Mouse (Mus musculus): ENCODE measurements around the gene Fam222b. TPM values are rescaled to one million over a fixed set of nuclear protein-coding genes. Genes with fewer than 3 reads are reported as not detected.
A peak's percentile ranks its signal among the peaks of the same experiment; 100 is the strongest.
"Not testable (repeated sequence)": the region's sequence is repeated elsewhere in the genome, so short reads cannot be mapped to it uniquely, and the experiment has no call there.

Fam222b gene
- 15.7 and 20.7 TPM in 2 replicates for polyA plus RNA-seq (2012; rRNA removed)

DNA sequence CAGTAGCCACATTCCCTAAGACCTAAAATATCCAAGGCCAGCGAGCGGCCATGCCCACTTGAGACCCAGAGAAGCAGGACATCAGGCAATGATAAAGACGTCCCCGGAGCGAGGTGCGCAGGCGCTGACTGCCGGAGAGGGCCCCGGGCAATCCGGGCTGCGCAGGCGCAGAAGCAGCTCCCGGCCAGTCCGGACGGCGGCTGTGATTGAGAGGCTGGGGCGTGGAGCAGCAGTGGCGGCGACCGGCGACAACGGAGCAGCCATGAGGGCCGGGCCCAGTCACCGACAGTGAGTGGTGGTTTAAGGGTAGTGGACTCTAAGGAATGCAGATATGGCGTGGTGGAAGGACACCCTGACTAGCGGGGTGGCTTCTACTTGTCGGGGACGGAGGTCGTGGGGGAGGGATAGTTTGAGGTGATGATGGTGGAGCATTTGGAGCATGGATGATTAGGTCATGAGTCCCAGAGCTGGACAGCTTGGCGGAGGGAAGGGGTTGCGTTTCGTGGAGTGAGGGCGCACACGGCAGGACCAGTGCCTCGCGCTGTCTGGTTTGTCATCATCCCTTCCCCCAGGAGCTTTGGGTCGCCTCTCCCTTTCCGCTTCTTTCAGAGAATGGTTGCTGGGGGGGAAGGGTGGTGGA lies at the start of gene Fam222b:
Fam222b (plus strand) TSS at position 157 of the 640 bp plus-strand sequence.
- DNase-seq (ENCODE audit: low read depth): no peak

DNA sequence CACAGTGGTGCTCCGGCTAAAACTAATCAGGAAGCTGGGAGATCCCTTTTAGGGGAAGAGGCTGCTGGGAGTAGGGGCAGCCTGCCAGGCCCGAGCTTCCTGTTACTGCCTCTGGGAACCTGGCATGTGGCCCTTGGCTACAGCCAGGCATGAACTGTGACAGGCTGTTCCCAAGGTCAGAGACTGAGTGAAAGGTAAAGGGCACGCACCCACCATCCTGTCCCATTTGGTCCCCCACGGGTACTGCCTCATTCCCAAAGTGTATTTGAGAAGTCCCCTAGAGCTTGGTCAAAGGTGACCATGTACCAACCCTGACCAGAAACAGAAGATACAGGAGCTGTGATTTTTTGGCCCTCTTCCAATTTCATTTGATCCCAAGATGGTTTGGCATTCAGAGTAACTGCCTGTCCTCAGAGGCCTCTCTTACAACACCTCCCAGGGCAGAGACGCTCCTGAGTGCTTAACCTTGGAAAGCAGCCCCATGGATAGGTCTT lies 49.7 kb upstream of the Fam222b start:
- peak; percentile 79 for DNase-seq (ENCODE audit: low read depth)

DNA sequence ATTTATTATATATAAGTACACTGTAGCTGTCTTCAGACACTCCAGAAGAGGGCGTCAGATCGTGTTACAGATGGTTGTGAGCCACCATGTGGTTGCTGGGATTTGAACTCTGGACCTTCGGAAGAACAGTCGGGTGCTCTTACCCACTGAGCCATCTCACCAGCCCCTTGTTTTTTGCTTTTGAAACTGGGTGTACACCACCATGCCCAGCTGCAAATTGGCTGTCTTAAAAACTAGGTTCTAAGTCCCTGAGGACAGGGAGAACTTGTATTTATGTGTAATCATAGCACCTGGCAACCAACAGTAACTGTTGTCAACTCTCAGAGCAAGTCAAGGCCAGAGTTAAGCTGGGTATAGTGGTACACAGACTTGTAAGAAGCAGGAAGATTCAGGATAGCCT lies 45.8 kb upstream of the Fam222b start:
- DNase-seq (ENCODE audit: low read depth): not testable (repeated sequence)

DNA sequence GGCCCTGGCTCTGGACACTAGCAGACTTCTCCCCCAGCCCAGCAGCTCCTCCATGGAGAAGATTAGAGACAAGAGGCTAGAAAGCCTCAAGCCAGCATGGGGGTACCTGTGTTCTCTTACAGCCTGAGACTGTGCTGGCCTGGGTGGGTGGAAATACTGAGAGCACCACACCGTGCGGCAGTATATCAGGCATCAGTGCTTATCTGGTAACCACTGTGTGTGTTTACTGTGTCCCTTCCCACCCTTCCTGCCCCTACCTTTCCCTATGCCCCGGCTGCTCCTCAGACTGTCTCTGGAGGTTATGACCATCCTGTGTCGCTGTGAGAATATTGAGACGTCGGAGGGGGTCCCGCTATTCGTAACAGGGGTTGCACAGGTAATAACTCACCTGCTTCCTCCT lies 41.4 kb upstream of the Fam222b start:
- no peak for DNase-seq (ENCODE audit: low read depth)

DNA sequence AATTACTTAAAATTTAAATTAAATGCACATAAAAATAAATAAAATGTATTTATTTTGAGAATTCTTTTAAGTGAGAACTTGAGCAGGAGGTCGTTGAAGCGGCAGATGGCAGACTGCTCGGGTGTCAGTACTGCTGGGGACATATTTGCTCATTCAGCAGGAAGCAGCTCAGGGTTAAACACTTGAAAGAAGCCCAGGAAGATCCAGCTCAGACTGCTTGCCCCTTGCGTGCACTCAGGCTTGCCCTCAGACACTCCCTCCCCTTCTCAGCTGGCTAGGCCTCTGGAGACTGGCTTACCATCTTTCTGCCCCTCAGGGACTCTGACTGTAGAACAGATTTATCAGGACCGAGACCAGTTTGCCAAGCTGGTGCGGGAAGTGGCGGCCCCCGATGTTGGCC lies 37.5 kb upstream of the Fam222b start:
- DNase-seq (ENCODE audit: low read depth): no peak

DNA sequence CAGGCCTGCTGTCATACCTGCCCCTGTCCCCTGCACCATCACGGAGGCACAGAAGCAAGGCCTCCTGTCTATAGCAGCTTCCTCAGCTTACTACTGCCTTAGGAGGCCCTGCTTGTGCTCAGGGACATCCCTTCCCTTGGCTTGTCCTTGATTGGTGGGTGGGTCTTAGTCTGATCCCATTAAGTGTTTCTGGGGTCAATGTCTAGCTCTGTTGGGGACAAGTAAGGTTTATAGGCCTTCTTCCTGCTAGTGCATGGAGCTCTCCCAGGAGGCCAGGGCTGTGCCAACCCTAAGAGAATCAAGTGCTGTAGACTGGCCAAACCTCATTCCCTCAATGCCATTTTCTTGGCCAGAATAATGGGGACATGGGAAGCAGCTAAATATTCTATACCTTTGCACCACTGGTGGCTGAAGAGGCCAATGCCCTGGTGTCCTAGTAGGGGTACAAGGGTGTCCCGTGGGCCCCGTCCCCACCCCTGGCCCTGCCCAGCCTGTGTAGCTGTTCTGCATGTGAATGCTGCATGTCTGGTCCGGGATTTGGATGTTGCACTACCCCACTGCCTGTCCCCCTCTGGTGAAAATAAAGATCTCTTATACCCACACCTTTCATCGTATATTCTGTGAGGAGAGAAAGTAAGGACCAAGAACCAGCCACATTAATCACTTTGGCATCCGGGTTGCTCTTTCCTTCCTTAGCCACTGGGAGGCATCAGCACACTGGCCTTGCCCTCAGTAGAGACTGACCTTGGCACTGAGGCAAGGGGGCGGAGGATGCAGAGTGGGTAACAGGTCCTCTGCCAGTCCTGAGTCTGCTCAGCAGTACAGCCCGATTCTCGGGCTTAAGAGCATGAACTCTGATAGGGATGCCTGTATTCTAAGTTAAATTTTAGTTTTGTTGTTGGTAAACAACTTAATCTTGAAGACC lies 34.4 kb upstream of the Fam222b start:
- peak; percentile 27 for DNase-seq (ENCODE audit: low read depth)

DNA sequence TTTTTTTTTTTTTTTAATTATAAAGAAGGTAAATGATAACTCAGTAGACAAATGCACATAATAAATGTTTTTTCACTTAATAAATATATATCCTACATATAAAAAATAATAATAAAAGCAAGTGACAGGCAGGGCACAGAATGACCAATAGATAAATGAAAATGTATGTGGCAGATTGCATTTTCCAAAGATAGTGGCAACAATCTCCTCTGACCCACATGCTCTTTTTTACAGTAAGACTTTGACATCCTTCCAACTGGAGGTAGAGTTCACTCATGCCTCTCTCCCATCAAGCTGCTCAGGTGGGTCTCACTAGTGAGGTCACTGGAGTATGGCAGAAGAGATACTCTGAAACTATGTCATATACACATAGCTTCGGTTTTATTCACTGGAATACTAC lies 31.9 kb upstream of the Fam222b start:
- DNase-seq (ENCODE audit: low read depth): no peak

DNA sequence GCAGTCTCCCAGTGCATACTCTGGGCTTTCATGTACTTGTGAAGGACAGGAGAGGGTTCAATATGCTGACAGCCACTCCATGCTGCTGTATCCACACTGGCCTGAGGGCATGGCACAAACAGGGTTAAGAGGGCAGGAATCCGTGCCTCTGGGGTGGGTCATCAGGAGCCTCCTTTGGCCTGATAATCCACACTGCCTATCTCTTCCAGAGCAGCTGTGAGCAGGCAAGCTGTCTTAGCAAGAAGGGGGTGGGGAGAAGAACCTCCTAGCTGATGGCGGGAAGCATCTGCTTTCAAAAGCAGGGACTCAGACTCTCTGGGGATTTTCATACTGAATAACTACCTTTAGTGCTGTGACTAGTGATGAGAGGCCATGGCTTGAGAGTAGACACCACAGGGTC lies 28.6 kb upstream of the Fam222b start:
- DNase-seq (ENCODE audit: low read depth): no peak

DNA sequence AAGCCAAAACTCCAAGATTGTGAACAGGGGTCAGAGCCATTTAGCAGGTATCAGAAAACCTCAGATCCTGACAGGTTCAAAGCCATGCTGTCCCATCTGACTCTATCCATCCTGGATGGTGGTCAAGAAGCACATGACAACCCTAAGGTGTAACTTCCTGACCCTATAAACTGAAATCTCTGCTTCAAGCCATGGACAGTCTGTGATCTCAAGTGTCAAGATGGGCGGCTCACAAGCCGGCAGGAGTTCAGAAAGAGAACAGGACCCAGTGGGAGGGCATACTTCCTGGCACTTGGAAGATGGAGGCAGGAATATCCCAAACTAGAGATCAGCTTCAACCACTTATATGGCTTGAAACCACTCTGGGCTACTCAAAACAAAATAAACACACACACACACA lies 27.8 kb upstream of the Fam222b start:
- no peak for DNase-seq (ENCODE audit: low read depth)

DNA sequence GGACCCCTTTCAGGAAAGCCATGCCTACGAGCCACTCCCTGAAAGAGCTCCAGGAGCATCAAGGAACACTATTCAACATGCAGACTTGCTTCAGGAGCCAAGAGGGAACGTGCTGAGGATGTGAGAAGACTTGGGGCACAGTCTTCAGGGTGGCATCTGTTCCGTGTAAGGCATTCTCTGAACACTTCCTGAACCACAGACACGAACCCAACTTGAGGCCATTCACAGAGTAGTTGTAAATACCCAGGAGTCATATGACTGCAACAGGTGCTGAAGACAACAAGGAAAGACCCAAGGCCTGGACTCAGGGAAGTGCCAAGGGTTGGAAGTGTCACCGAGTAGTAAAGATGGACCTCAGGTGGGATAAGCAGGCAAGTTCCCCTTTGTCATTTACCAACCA lies 26.9 kb upstream of the Fam222b start:
- DNase-seq (ENCODE audit: low read depth): no peak

DNA sequence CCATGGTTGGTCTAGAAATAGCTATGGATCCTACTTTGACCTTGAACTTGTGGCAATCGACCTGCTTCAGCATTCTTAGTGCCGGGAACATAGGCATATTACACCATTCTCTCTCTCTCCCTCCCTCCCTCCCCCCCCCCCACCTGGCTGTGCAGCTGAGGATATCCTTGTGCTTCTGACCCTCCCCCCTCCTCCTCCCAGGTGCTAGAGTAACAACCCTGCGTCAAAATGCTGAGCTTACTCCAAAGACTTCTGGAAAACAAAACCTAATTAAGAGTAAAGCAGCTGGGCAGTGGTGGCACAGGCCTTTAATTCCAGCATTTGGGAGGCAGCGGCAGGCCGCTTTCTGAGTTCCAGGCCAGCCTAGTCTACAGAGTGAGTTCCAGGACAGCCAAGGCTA lies 25.3 kb upstream of the Fam222b start:
- no peak for DNase-seq (ENCODE audit: low read depth)

DNA sequence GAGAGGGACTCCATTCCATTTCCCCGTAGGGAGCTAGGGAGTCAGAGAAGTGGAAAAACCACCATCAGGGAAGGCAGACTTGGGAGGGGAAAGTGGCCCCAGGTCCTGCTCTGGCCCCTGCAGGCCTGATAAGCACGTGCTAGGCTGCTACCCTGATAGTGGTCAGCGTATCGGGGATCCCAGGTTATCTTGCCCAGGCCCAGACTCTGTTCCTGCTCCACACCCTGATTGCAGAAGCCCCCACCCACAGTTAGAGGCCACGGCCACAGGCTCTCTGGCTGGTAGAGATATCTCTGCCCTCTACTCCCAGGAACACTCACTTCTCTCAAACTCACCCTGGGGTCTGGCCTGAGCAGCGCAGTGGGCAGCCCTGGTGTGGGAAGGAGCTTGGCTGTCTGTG lies 24.8 kb upstream of the Fam222b start:
- no peak for DNase-seq (ENCODE audit: low read depth)

DNA sequence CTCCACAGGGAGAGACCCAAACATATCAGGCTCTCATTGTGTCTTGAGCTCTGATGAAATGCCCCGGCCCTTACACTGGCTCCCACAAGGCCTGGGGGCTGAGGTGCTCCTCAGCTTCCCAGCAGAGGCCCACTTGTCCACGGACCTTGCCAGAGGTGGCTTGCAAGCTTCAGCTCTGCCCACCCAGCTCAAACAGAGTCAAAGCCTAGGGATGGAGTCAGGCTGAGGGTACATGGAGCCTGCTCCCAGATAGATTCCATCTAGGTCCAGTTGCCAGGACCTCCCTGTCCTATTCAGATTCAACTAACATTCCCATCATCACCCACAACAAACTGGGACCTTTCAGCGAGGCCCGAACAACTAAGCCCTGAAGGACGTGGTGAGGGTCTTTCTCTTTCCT lies 22.5 kb upstream of the Fam222b start:
- DNase-seq (ENCODE audit: low read depth): no peak

DNA sequence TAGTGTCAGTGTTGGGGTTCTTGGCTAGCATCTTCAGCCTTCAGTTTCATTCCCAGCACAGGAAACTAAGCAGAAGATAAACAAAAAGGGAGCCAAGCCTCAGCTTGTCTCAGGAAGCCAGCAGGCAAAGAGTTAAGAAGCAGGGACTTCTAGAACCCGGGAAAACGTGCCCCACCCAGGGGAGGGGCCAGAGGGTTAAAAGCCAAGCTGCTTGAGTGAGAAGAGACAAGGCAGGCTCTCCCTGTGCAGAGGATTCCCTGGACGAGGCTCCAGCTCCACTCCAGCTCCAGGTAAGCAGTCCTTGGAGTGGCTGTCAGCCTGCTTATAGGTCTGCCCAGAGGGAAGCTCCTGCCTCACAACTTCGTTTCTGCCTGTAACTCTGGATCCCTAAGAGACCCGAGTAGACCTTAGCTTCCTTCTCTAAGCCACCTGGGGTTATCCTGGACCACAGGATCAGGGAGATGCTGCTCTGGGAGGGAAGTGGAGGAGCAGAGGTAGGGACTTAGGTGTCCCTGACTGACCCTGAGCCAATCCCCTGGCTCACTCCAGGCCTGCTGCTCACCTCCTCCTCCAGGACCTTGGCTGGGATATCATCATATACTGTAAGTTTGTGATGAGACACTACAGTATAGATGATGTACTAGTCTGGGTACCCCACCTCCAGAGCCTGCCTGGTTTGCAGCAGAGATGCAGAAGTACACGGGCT lies 21.9 kb upstream of the Fam222b start:
- DNase-seq (ENCODE audit: low read depth): no peak

DNA sequence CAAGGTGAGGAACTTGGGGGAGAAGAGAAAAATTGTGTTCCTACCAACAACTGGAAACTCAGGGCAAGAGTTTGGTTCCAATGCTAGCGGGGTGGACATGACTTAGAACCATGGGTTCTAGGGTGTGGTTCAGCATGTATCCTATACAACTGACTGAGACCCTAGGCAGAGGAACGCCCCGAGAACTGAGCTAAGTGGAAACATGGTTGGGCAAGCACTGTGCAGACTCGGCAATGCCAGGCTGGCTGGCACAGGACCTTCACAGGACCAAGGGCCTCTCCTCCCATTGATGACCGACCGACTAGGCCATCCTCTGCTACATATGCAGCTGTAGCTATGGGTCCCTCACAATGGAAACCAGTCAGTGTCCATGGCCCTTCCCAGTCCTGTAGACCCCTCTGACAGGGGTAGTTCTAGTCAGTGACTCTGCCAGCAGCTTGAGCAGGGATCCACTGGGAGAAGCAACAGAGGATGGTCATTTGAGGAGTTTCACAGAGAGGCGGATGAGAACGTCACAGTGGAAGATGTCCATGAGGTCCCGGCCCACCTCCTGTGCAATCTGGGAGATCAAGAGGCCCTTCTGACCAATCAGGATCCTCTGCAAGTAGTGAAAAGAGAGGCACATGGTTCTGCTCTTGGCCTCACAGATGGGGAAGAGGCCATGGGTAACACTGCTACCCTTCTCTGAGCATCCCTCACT lies 20.7 kb upstream of the Fam222b start:
- DNase-seq (ENCODE audit: low read depth): no peak

DNA sequence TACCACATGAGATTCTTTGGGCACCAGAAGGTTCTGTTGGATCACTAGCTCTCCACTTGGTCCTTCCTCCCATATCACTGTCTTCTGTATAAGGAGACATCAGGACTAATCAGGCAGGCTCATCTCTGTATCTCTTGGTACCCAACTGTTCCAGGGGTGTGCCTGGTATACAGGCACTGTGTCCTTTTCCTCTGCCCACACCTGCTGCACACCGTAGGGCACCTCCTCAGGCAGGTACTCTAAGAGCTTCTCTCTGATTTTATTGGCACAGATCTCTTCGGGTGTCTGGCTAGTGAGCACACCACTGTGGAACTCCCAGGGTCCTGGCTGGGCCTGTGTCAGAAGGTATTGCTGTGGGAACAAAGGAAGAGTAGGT lies 20.2 kb upstream of the Fam222b start:
- DNase-seq (ENCODE audit: low read depth): no peak

DNA sequence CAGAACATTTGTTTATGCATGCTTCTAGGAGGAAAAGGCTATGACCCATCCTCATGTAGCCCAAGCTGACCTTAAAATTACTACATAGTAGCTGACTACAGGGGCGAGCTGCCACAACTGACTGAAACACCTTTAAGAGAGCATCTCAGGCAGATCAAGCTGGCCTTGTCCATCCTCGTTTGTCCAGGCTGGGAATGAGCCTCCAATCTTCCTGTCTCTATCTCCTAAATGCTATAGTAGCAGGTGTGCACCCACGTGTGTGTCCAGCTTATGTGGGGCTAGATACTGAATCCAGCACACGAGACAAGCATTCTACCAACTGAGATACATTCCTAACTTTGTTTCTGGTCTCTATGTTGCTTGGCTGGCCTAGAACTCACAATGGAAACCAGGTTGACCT lies 19.8 kb upstream of the Fam222b start:
- no peak for DNase-seq (ENCODE audit: low read depth)

DNA sequence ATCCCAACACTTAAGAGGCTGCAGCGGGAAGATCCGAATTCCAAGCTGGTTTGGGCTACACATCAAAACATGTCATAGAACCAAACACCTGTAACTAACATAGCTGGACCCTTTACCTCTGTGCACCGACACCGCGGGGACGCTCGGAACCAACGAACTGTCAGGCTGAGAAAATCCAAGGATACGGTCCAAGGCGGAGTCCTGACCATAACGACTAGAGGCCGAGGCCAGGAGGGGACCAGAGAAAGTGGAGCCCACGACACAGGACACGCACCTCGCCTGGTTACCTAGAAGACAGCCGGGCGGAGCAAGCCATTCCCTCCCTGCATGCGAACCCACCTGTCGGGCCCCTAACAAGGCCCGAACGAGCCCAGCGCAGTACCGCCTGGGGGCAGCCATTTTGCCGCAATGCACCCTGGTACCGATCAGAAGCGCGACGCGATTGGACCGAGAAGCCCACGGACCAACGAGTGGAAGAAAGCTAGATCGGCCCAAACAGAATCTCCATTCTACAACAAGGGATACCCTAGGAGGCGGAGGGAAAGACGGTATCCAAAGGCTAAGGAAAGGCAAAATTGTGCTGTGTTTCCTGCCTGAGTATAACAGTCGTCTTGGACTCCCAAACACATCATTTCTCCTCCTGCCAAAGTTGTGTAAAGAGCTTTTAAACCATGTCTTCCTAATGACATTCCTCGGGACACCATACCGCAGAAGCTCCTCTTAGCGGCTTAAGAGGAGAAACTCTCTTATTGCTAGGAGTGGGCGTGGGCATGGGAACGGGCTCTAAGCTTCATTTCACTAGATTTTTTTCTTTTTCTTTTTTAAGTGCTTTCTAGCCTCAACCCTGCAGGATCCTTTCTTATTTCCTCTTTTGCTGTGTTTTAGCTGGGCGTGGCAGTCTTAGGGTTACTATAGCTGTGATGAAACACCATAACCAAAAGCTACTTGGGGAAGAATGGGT lies 14.2 kb upstream of the Fam222b start, which contains the start of gene Eral1:
Eral1 (minus strand) TSS at position 423 of the 961 bp plus-strand sequence.
- peak; percentile 61 for DNase-seq (ENCODE audit: low read depth)

DNA sequence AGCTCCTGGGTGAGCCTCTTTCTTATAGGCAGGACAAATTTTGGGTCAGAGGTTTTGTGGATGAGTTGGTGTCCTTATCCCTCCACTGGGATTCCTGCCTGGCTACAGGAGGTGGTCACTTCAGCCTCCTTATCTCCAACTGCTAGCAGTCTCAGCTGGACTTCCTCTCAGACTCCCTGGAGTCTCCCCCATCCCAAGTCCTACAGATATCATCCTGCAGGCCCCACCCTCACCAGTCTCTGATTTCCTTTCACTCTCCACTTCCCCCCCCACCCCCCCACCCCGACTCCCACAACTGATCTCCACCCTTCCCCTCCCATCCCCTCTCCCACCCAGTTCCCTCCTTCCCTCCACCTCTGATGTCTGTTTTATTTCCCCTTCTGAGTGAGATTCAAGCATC lies 10.9 kb upstream of the Fam222b start:
- no peak for DNase-seq (ENCODE audit: low read depth)

DNA sequence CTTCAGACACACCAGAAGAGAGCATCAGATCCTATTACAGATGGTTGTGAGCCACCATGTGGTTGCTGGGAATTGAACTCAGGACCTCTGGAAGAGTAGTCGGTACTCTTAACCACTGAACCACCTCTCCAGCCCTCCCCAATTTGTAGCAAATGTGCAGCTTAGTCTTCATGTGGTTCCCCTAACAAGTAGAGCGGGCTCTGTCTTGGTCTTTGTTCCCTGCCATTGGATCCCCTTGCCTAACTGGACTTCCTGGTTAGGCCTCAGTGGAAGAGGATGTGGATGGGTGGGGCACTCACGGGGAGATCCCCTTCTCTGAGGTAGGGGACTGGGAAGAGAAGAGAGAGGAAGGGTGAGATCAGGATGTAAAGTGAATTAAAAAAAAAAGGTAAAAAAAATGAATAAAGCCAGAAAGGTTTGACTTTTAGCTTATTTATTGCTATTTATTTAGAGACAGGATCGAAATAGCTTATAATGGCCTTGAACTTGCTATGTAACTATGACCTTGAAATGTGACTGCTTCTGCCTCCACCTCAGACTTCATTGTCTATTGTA lies 7.5 kb upstream of the Fam222b start:
- DNase-seq (ENCODE audit: low read depth): no peak

Measured in gonadal fat pad, adult 2 months (tissue).